Mouse (Mus musculus) kidney, adult 2 months (tissue): Measurements from ENCODE around the gene Trim56.

ENCODE experiments used
- CTCF ChIP-seq: fragments of 200-500 bp; conservative IDR thresholded peaks from 2 replicates; pipeline ENCODE4 v1.5.1; 2011; ENCODE audit warnings: low read depth, mild to moderate bottlenecking, control low read depth, low read length, moderate library complexity, mixed read lengths; ENCODE audit not compliant: insufficient read depth, insufficient read length
- POLR2A ChIP-seq: fragments of 200-500 bp; IDR thresholded peaks from one replicate; pipeline ENCODE4 v1.6.1; 2011; ENCODE audit warnings: low read depth, low read length, control low read depth

DNA sequence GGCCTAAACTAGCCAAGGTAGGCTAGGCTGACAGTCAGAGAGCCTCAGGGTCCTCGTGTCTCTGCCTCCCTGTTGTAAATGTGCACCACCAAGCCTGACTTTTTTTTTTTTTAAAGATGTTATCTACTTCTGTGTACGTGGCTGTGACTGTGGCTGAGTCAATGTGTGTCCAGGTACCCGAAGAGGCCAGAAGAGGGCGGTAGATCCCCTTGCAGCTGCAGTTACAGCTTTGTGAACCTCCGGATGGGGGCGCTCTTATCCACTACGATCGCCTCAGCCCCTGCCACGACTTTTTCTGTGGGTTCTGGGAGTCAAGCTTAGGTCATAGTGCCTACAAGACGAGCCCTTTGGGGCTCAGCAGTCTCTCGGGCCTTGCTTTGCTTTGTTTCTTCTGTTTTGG, 43.5 kb upstream of the Trim56 start:
- TF ChIP-seq CTCF = peak; percentile 61
- no peak for TF ChIP-seq POLR2A
